Comparison of ENCODE assay signal across 20 mouse cellular contexts in genomic region chr14:49703432-49704200, GRCm38 (mm10).
DNase-seq lines count a peak whose midpoint lies in the region; ATAC-seq and TF ChIP-seq lines count a peak whose summit lies in the region.
"Had no signal": no experiment of that assay in that cellular context is flagged by ENCODE, and none has a peak within 500 bp of the region (broad histone marks: within the 10 kb centered on the region; RNA-seq: fewer than 3 reads in every experiment).

No protein-coding gene starts in this region.

- no peak for TF ChIP-seq POLR2A in liver, adult 2 months (IDR thresholded peaks at IDR 0.05; ENCODE audit: extremely low read depth, insufficient read depth, low read length)

- H3K79me2 ChIP-seq in liver, adult 2 months (ENCODE audit: control insufficient read depth, insufficient read depth, low read length): no peaks in the 10 kb centered on the region

- H3K4me3 ChIP-seq in embryonic facial prominence, embryonic 11.5 days (ENCODE audit: low read depth, low read length): no peak overlapping the region
- H3K4me3 ChIP-seq in embryonic facial prominence, embryonic 10.5 days: no peak overlapping the region
- no peak overlapping the region for H3K4me3 ChIP-seq in liver, adult 2 months (ENCODE audit: insufficient read depth, low read depth, low read length)
- H3K4me3 ChIP-seq in liver, embryonic 12.5 days: no peak overlapping the region
- H3K4me3 ChIP-seq in intestine, embryonic 16.5 days (ENCODE audit: low read length): no peak overlapping the region
- no peak overlapping the region for H3K4me3 ChIP-seq in stomach, embryonic 15.5 days (replicated peaks)
- H3K4me3 ChIP-seq: liver, embryonic 13.5 days; megakaryocyte, embryonic 14.5 days; midbrain, embryonic 15.5 days; myocyte had no signal

- H3K4me1 ChIP-seq in embryonic facial prominence, embryonic 11.5 days (ENCODE audit: control insufficient read depth, insufficient read depth, low read length): 0 out of 2 replicates have a peak, but pooled peaks cover 2% of the 10 kb centered on the region
- peaks cover 8% of the 10 kb centered on the region for H3K4me1 ChIP-seq in embryonic facial prominence, embryonic 10.5 days
- H3K4me1 ChIP-seq in liver, adult 2 months (ENCODE audit: control insufficient read depth, insufficient read depth, low read length): peaks cover 10% of the 10 kb centered on the region; the same call in 1 of the 2 replicates
- H3K4me1 ChIP-seq in liver, embryonic 12.5 days: no peaks in the 10 kb centered on the region
- H3K4me1 ChIP-seq in intestine, embryonic 16.5 days (ENCODE audit: control insufficient read depth, insufficient read depth, low read length): no peaks in the 10 kb centered on the region
- no peaks in the 10 kb centered on the region for H3K4me1 ChIP-seq in stomach, embryonic 15.5 days
- H3K4me1 ChIP-seq: liver, embryonic 13.5 days; megakaryocyte, embryonic 14.5 days; midbrain, embryonic 15.5 days had no signal

- peak; percentile 11 for DNase-seq in embryonic facial prominence, embryonic 11.5 days (ENCODE audit: low spot score)
- no peak for DNase-seq in embryonic facial prominence, embryonic 10.5 days (ENCODE audit: low spot score)
- DNase-seq in liver, adult 2 months (ENCODE audit: extremely low read depth, low read depth, low spot score): peak; percentile 81
- no peak for DNase-seq in gastrocnemius, postnatal 36 days
- no peak for DNase-seq in left cerebral cortex, adult 8-10 months (ENCODE audit: low spot score in 2 of 2)
- DNase-seq: adrenal gland, postnatal 10 days; cerebellum, adult 9-11 months; heart, postnatal 10 days; liver, embryonic 13.5 days; lung, postnatal 14 days; spleen, adult 18-20 months had no signal

- 0 out of 2 replicates have a peak, but pooled peaks have one; percentile 23 for ATAC-seq in embryonic facial prominence, embryonic 11.5 days (replicated peaks; ENCODE audit: insufficient number of reproducible peaks, low FRiP score, low TSS enrichment, low read depth)
- ATAC-seq in liver, embryonic 12.5 days: no peak
- peak; percentile 48; the same call in 1 of the 2 replicates for ATAC-seq in intestine, embryonic 16.5 days
- peak; percentile 50; the same call in 1 of the 2 replicates for ATAC-seq in stomach, embryonic 15.5 days (ENCODE audit: insufficient read depth, low FRiP score, low read depth)
- ATAC-seq: activated CD4-positive, CD25-positive, alpha-beta regulatory T cell, adult 4 months; forebrain, embryonic 14.5 days; midbrain, embryonic 15.5 days had no signal

- no peak overlapping the region for H3K4me2 ChIP-seq in embryonic facial prominence, embryonic 11.5 days (ENCODE audit: low read depth, low read length)
- H3K4me2 ChIP-seq in liver, embryonic 12.5 days: no peak overlapping the region
- no peak overlapping the region for H3K4me2 ChIP-seq in intestine, embryonic 16.5 days (ENCODE audit: low read depth, low read length)
- H3K4me2 ChIP-seq in stomach, embryonic 15.5 days: no peak overlapping the region
- H3K4me2 ChIP-seq: liver, embryonic 13.5 days; midbrain, embryonic 15.5 days had no signal

- no peak overlapping the region for H3K27ac ChIP-seq in embryonic facial prominence, embryonic 11.5 days (replicated peaks; ENCODE audit: low read depth, low read length)
- H3K27ac ChIP-seq in embryonic facial prominence, embryonic 10.5 days (replicated peaks): no peak overlapping the region
- H3K27ac ChIP-seq in liver, adult 2 months (replicated peaks; ENCODE audit: insufficient read depth, low read depth, low read length): peak overlapping the region; percentile 58
- no peak overlapping the region for H3K27ac ChIP-seq in liver, embryonic 12.5 days
- no peak overlapping the region for H3K27ac ChIP-seq in intestine, embryonic 16.5 days (ENCODE audit: low read length)
- no peak overlapping the region for H3K27ac ChIP-seq in stomach, embryonic 15.5 days
- H3K27ac ChIP-seq: liver, embryonic 13.5 days; midbrain, embryonic 15.5 days had no signal

- no peak overlapping the region for H3K9ac ChIP-seq in embryonic facial prominence, embryonic 11.5 days (replicated peaks; ENCODE audit: low read length)
- no peak overlapping the region for H3K9ac ChIP-seq in liver, adult 2 months (ENCODE audit: low read depth, low read length)
- H3K9ac ChIP-seq in liver, embryonic 12.5 days: no peak overlapping the region
- no peak overlapping the region for H3K9ac ChIP-seq in intestine, embryonic 16.5 days (ENCODE audit: low read depth, low read length)
- no peak overlapping the region for H3K9ac ChIP-seq in stomach, embryonic 15.5 days
- H3K9ac ChIP-seq: liver, embryonic 13.5 days; midbrain, embryonic 15.5 days had no signal

- TF ChIP-seq CTCF in liver, adult 2 months (IDR thresholded peaks at IDR 0.05; ENCODE audit: low read depth, low read length): no peak

- intact Hi-C loops in gastrocnemius, postnatal 36 days (cut with DNase I): no loop called here

- H3K27me3 ChIP-seq in embryonic facial prominence, embryonic 11.5 days (ENCODE audit: control insufficient read depth, insufficient read depth, low read length): no peaks in the 10 kb centered on the region
- H3K27me3 ChIP-seq in embryonic facial prominence, embryonic 10.5 days (replicated peaks; ENCODE audit: low read depth, poor library complexity, severe bottlenecking): no peaks in the 10 kb centered on the region
- no peaks in the 10 kb centered on the region for H3K27me3 ChIP-seq in liver, adult 2 months (ENCODE audit: control insufficient read depth, insufficient read depth, low read length)
- no peaks in the 10 kb centered on the region for H3K27me3 ChIP-seq in liver, embryonic 12.5 days (replicated peaks)
- H3K27me3 ChIP-seq in intestine, embryonic 16.5 days (replicated peaks; ENCODE audit: control insufficient read depth, insufficient read depth, low read length): no peaks in the 10 kb centered on the region
- H3K27me3 ChIP-seq in stomach, embryonic 15.5 days (replicated peaks): no peaks in the 10 kb centered on the region
- H3K27me3 ChIP-seq: liver, embryonic 13.5 days; megakaryocyte, embryonic 14.5 days; midbrain, embryonic 15.5 days had no signal

- no peaks in the 10 kb centered on the region for H3K36me3 ChIP-seq in embryonic facial prominence, embryonic 11.5 days (replicated peaks; ENCODE audit: control insufficient read depth, insufficient read depth, low read depth, low read length)
- no peaks in the 10 kb centered on the region for H3K36me3 ChIP-seq in embryonic facial prominence, embryonic 10.5 days (replicated peaks)
- H3K36me3 ChIP-seq in liver, adult 2 months (ENCODE audit: control insufficient read depth, insufficient read depth, low read length): no peaks in the 10 kb centered on the region
- no peaks in the 10 kb centered on the region for H3K36me3 ChIP-seq in liver, embryonic 12.5 days
- H3K36me3 ChIP-seq in intestine, embryonic 16.5 days (ENCODE audit: control insufficient read depth, insufficient read depth, low read length): no peaks in the 10 kb centered on the region
- H3K36me3 ChIP-seq in stomach, embryonic 15.5 days: no peaks in the 10 kb centered on the region
- H3K36me3 ChIP-seq: G1E; liver, embryonic 13.5 days; midbrain, embryonic 15.5 days had no signal

- WGBS in embryonic facial prominence, embryonic 11.5 days: 41% methylated on average over 3 of the region's 3 CpGs
- WGBS in embryonic facial prominence, embryonic 10.5 days: 49% methylated on average over 3 of the region's 3 CpGs
- WGBS in liver, adult 2 months: 23% methylated on average over 3 of the region's 3 CpGs
- 59% methylated on average over 3 of the region's 3 CpGs for WGBS in liver, embryonic 12.5 days (ENCODE audit: insufficient replicate concordance)
- WGBS in intestine, embryonic 16.5 days: 39% methylated on average over 3 of the region's 3 CpGs
- WGBS in stomach, embryonic 15.5 days: 33% methylated on average over 3 of the region's 3 CpGs

- no peaks in the 10 kb centered on the region for H3K9me3 ChIP-seq in embryonic facial prominence, embryonic 11.5 days (replicated peaks; ENCODE audit: control insufficient read depth, low read length)
- no peaks in the 10 kb centered on the region for H3K9me3 ChIP-seq in embryonic facial prominence, embryonic 10.5 days
- no peaks in the 10 kb centered on the region for H3K9me3 ChIP-seq in liver, embryonic 12.5 days (replicated peaks)
- no peaks in the 10 kb centered on the region for H3K9me3 ChIP-seq in intestine, embryonic 16.5 days (ENCODE audit: control insufficient read depth, low read length)
- no peaks in the 10 kb centered on the region for H3K9me3 ChIP-seq in stomach, embryonic 15.5 days
- H3K9me3 ChIP-seq: G1E; liver, embryonic 13.5 days; midbrain, embryonic 15.5 days had no signal

Comparison
In these comparisons a context has a peak if more than half of its experiments do, and no peak if none do; other contexts are left out.
1. DNase-seq: peak in embryonic facial prominence, embryonic 11.5 days (single experiment) and liver, adult 2 months (single experiment); none in embryonic facial prominence, embryonic 10.5 days (single experiment), gastrocnemius, postnatal 36 days (0 of 2) and left cerebral cortex, adult 8-10 months (0 of 2).